Mouse (Mus musculus) skeletal muscle tissue, adult 2 months (tissue): Measurements from ENCODE around the gene Slc22a1.

Source experiments
- DNase-seq: peaks from one replicate; pipeline ENCODE4 v3.0.0-alpha.2; 2012; ENCODE audit warnings: low read depth, low spot score

The Slc22a1 gene

DNA sequence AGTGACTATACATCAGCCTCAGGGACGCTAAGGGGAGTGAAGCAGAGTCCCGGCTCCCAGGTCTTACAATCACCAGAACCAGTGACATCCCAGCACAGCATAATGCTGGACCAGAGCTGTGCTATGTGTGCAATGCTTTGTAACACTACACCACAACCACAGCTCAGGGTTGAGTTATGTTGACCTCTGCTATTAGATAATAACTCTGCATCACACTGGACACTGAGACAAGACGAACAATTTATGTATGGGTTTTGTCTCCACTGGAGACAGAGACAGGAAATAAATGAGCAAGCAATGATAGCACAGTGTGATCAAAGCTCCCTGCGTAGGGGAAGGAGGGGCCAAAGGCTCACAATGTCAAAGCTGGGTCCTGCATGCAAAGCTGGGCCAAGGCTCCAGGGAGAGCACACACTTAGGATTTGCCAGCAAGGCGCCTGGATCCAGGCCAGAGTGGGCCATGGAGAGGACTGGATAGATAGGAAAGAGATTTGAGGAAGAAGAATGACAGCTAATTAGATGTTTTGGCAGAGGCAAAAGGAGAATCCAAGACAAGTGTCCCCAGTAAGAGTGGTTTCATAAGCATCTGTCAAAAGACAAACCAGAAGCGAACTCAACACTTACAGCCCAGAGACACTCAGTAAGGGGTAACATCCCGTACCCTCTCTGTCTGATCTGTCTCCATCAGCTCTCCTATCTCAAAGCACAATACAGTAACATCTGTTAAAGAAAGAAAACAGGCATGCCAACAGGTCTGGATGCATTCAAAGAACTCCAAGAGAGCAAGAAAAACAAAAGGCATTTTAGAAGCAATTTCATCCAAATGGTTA is 43.6 kb downstream of the Slc22a1 start:
- DNase-seq: no peak

DNA sequence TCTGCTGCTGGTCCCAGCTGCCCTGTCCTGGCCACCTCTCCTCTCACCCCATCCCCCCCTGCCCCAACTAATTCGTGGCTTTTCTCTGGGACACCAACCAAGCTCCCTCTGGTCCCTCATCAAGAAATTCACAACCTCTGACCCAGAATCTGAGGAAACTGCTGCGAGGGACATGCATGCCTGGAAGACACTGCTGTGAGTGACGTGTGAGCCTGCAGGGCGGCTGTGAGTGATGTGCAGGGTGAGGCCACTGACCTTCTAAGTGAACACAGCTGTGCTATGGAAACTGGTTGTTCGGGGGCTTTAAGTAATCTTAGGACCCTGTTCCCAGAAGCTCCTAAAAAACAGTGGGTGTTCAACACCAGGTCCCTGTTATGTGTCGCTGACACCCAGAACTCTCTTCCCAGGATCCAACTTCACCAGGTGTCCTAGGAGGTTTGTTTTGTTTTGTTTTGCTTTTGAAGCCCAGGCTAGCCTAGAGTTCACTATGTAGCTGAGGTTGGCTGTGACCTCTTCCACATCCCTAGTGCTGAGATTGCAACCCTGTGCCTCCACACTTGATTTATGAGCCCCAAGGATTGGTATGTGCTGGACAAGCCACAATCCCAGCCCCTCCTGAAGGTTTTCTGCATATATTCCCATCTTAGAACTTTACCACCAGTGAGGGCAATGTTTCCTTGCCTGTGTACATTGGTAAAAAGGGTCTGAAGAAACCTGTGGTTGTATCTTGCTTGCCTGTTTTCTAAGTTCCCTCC is 44.5 kb downstream of the Slc22a1 start:
- no peak for DNase-seq

DNA sequence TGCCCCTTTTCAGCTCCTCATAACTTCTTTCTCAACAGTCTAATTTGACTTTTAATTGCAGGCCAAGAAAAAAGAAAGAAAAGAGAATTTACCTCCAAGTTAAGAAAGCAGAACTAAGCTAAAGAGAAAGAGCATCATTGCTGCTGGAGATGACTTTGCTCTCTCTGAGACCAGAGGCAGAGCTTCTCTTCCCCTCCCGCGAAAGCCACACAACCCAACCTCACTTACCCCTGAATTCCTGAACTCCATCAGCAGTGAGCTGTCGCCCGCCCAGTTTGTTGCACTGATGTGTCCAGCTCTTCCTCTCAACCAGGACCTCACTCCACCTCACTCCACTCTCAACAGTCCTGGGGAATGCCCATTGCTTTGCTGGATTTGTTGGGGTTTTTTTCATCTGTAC is 47.6 kb downstream of the Slc22a1 start:
- no peak for DNase-seq

DNA sequence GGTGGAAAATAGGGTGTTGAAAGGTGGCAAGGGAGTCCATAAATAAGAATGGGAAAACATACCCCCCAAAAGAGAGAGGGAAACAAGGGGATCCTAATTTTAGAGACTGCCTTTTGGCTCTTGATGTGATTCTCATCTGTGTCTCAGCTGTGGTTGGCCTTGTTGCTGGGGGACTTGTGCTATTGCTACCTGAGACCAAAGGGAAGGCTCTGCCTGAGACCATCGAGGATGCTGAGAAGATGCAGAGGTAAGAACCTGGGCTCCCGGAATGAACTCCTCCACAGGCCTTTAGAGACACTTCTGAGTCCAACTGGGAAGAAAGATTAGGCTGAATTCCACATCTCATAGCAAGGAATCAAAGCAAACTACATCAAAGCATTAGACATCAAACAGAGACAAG is 56.0 kb downstream of the Slc22a1 start:
- no peak for DNase-seq

DNA sequence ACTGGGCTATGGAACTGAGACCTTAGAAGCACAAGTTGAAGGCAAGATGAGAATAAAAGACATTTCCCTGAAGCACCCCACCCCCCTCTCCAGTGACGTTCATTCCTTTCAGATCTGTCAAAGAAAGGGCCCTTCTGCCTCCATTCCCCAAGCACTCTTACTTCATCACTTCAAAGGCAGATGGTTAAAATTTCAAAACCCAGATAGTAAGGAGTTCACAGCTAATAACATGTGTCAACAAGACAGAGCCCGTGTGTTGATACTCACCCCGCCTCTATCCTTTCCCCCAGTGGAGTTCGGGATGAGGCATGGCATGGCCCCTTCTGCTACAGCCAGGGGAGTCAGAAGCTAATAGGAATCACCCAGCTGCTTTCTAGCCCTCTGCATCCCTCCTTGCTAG is 60.2 kb downstream of the Slc22a1 start:
- no peak for DNase-seq

DNA sequence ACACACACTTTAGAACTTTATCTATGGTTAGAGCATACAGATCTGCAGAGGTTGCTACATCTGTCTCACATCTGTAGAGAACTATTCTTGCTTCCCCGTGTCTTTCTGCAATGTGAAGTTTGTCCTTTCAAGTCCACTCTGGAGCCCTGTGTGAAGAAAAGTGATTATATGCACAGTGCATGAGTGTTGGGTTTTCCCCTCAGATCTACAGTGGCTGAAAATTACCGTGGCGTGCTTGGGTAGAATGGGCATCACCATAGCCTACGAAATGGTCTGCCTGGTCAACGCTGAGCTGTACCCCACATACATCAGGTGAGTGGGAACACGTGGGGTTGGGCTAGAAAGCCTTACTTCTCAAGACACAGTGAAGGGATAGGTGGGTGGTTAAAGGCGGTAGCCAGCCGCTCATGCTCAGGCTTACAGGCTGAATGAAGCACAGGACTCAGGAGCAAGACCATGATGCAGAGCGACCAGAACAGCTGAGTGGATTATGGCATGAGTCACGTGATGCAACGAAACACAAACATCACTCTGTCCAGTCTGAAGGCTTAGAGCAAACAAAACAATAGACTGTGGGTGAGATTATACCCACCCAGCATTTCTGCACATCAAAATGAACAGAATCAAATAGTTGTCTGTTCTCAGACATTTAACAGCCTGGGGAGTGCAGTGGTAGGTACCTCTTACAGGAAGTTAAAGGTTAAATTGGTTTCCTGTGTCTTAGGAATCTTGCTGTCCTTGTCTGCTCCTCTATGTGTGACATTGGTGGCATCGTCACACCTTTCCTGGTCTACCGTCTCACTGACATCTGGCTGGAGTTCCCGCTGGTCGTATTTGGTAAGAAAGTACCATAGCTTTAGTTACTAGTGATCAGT is 60.9 kb downstream of the Slc22a1 start:
- no peak for DNase-seq

DNA sequence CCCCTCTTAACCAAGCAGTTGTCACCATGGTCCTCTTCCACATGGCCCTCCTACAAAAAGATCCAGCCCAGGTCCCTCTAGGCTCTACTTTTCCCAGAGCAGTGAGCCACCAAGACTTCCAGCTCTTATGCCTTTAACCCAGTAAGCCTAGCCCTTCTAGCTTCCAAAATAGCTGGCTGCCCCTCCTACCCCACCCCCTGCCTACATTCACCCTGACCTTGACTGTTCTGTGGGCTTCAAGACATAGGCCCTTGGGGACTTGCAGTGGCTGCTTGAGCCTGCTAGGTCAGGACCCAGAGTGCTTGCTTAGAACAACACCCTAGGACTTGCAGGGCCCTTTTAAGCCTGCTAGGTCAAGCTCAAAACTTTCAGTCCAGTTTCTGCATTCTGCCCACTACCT is 68.4 kb downstream of the Slc22a1 start:
- DNase-seq: no peak

DNA sequence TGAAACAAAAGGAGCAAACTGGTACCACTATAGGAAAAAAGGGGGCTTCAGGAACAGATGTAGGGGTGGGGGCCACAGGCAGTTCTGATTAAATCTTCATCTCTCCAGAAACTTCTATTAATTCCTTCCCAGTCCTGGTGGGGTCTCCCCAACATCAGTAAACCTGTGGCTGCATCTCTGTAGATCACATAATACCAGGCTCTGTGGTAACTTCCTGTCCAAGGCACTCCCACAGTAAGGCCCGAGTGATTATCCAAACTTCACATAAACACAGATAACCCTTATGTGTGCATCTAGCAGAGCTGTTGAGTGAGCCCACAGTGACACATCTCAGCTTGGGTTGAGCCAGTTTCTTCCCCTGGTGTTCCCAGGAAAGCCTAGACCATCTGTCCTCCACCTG is 69.0 kb downstream of the Slc22a1 start:
- no peak for DNase-seq
